Mouse (Mus musculus) naive thymus-derived CD4-positive, alpha-beta T cell, adult 2 months (primary cell): ENCODE results near the gene Phospho2.
"Not testable (repeated sequence)": the region's sequence is repeated elsewhere in the genome, so short reads cannot be mapped to it uniquely, and the experiment has no call there.

Source experiments
- DNase-seq: peaks from one replicate; pipeline ENCODE4 v3.0.0-alpha.2; 2011; ENCODE audit warnings: low read depth

The Phospho2 gene

GRCm38 (mm10) chr2:69789429-69790069, at the start of gene Phospho2, which contains the start of gene Ccdc173:
Gene Phospho2 (plus strand): TSS chr2:69789623.
Gene Ccdc173 (minus strand): TSS chr2:69789575.
- peak; percentile 99 for DNase-seq

- no peak for DNase-seq
Measured at GRCm38 (mm10) chr2:69745091-69745490, 44.3 kb upstream of the Phospho2 start.

GRCm38 (mm10) chr2:69760980-69761379, 28.4 kb upstream of the Phospho2 start:
- no peak for DNase-seq

DNA sequence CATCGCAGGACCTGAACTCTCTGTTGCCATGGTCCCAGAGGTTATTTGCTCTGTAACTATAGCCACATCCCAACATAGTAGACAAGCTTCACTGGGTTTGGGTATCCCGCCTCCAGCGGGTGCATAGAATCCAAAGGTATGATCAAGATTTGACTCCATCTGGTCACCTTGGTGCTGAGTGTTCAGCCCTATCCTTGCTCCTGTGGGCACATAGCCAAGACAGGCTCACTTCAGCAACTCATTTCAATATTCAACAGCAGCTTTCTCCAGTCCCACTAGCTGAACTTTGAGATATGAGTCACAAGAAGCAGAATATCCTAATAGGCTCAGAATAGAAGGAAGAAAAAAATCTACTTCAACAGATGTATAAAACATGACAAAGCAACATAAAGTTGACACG, 26.1 kb upstream of the Phospho2 start:
- no peak for DNase-seq

DNA sequence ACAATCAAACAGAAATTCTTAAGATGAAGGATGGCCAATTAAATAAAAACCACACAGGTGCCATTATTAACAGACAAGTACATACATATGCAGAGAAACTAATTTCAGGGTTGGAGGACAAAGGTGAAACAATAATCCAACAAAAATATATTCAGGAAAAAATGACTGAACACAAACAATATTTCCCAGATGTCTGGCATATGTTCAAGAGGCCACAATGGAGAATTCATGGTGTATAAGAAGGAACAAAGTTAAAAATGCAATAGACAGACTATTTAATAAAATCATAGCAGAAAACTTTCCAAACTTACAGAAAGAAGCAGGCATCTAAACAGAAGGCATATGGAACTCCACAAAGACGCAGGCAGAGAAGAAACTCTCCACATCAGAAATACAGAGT, 24.7 kb upstream of the Phospho2 start:
- DNase-seq: no peak

GRCm38 (mm10) chr2:69773331-69773730, 16.1 kb upstream of the Phospho2 start:
- DNase-seq: no peak

GRCm38 (mm10) chr2:69777985-69778835, 11.2 kb upstream of the Phospho2 start:
- peak; percentile 63 for DNase-seq

DNA sequence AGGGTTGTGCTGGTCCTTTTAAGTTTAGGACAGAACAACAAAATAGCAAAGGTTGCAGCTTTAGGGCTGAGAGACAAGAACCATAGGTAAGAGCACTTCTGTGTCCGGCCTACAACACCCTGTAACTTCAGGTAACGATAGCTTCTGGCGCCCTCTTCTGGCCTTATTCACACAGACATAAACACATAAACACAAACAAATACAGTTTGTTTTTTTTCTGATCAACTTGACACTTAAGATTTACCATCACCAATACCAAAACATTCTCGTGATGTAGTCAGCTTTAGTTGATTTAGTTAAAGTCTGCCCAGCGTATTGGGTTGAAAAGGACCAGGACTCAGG, 10.6 kb upstream of the Phospho2 start:
- DNase-seq: peak; percentile 87

DNA sequence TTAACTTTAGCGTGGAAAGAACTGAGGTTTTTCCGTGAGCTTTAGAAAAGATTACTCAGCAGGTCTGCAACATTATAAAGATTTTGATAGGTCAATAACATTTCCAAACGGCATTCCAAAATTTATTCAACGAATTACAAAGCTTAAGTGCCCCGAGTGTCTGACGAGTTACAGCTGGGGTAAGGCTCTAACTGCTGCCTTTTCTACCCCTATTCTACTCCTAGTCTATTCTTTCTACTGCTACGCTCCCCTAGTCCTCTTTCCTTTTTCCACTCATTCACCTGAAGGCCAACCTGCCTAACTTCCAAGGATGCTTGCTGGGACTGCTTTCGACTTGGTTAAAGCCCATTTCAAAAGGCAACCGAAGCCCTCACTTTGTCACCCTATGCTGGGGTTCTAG, 449 bp upstream of the Phospho2 start:
- DNase-seq: no peak

DNA sequence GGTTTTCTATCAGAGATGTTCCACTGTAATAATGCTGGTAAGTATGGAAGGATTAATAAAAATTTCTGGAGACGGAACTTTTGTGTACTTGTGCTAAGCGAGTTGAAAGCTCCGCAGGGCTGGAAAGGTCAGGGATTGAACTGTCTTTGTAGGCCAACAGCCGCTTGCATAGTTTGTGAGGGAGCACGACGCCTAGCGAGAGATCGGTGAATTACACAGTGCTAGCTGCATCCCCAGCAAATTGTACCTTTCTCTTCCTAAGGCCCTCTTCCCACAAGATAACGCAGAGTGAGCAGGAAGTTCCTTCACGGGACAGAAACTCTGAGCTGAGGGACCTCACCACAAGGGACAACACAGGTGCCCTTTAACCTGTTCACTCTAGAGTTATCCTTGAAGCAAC, 862 bp downstream of the Phospho2 start:
- DNase-seq: peak; percentile 93

GRCm38 (mm10) chr2:69790722-69791121, 1.3 kb downstream of the Phospho2 start:
- no peak for DNase-seq

- peak; percentile 84 for DNase-seq
Measured at GRCm38 (mm10) chr2:69802911-69803312, 13.5 kb downstream of the Phospho2 start.

DNA sequence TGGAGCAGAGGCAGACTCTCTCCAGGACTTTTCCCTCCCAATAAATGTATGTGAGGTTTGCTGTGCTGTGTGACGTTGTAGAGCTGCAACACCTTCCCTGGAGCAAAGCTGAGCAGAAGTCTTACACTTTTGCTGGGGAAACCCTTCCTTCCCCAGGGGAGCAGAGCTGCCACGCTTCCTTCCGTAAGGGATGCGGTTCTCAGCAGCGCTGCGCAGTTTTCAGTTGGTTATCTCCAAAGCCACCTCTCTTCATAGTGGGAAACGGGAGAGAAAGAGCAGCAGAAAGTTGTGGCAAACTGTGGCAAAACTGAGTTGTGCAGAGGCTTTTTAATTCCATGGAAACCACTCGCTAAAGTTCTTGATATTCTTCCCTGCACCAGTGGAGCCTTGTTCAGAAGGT, 14.3 kb downstream of the Phospho2 start:
- DNase-seq: no peak

- DNase-seq: not testable (repeated sequence)
Measured at GRCm38 (mm10) chr2:69804663-69805062, 15.2 kb downstream of the Phospho2 start.

- no peak for DNase-seq
Measured at GRCm38 (mm10) chr2:69810169-69810568, 20.7 kb downstream of the Phospho2 start.

DNA sequence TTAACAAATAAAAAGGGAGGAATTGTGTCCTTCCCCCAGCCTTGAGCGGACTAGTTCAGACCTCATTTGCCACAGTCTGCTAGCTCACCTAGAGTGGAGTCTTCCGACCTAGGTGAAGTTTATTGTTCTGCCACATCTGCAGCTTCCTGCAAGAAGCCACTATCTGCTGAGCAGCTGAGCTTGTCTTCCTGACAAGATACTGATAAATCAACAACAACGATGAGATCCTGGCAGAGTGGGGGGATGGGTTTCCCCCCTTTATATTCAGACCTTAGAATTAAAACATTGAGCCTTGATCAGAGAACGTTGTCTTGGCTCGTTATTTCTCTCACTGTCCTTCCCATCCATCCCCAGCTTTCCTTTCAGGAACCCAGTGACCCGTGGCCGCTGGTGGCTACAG, 21.9 kb downstream of the Phospho2 start:
- DNase-seq: not testable (repeated sequence)

DNA sequence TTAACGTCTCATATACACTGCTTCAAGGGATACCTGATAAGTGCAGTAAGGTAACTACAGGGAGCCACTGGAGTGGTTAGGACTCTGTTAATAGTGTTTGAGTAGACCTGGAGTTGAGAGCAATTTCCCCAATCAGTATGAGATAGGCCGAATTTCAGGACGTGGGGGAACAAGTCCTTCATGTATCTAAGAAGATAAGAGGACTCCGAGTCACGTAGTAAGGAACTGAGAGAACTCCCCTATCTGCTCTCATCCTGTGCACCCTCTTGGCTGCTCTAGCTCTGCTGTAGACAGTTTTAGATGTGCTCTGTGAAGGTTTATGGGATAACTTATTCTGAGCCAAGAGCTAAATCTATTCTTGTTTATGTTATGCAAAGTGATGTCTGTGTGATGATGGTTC, 27.2 kb downstream of the Phospho2 start:
- DNase-seq: no peak

GRCm38 (mm10) chr2:69818350-69819085, 29.1 kb downstream of the Phospho2 start:
- no peak for DNase-seq

DNA sequence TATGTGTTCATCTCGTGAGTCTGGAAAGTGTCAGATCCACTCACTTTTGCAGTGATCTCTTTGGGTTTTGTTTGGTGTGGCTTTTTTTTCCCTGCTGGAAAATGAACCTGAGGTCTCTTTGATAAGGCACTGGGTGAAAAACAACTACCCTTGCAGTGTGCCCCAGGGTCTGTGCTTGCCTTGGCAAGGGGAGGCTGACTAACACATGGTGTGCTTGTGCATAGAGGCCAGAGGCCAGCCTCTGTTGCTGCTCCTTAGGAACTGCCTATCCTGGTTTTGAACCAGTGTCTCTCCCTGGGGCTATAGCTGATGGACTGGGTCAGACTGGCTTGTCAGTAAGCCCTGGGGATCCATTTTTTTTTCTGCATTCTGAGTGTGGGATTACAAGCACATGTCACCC, 30.8 kb downstream of the Phospho2 start:
- no peak for DNase-seq

GRCm38 (mm10) chr2:69821711-69822110, 32.3 kb downstream of the Phospho2 start, which contains the start of gene Klhl23:
Gene Klhl23 (plus strand): TSS chr2:69821944.
- peak; percentile 8 for DNase-seq

DNA sequence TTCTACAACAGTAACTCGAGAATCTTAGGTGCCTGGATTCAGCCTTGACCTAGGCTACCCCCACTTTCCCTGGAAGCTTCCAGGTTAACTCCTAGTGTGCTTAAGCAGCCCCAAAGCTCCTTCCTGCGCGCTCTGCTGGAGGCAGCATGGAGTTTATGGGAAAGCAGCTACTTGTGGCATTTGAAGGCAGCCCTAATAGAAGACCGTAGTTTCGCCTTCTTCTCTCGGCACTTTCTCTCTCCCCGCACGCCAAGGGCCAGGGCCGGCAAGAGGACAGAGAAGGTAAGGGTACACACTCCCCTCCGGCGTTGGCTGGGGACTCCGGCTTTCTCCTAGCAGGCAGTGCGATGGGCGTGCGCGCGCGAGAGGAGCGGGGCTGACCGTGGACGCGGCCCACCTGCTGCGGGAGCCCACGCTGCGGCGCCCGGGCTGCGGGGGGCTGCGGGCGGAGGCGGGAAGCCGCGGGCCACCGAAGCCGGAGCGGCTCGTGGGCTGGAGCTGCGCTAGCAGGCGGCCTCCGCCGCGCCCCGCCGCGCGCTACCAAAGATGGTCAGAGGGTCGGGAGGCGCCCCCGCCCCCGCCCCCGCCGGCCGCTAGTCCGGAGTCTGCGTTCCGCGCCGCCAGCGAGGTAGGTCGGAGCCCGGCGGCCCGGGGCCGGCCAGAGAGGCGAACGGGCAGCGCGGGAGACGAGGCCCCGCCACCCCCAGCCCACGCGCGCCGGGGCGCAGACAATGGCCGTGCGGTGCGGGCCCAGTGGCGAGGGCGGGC, 33.1 kb downstream of the Phospho2 start:
- DNase-seq: peak; percentile 26

- DNase-seq: peak; percentile 12
Measured at GRCm38 (mm10) chr2:69823129-69823677, 33.8 kb downstream of the Phospho2 start.
